Mouse (Mus musculus) right cerebral cortex, adult 2 months (tissue): ENCODE measurements at regions not wholly inside any gene's neighbourhood (a gene's known extent, or its start where the extent isn't known, plus 50 kb on each side); places are given as distances from the start of the nearest gene placed in this dataset.

Experiments used
- DNase-seq, 2 experiments: peaks; one replicate each; pipeline ENCODE4 v3.0.0; 2021 to 2022; ENCODE audit warnings: low spot score in 2 of 2

- no peak for DNase-seq
These were observed 63.9 kb upstream of the Cxcl12 start for GRCm38 (mm10) chr6:117104463-117104862.

GRCm38 (mm10) chr6:117105182-117105589, 63.1 kb upstream of the Cxcl12 start:
- DNase-seq = no peak

GRCm38 (mm10) chr6:117110291-117110690, 58.0 kb upstream of the Cxcl12 start:
- DNase-seq = no peak

GRCm38 (mm10) chr6:117114859-117115258, 53.5 kb upstream of the Cxcl12 start:
- DNase-seq = no peak

- no peak for DNase-seq
These were observed 50.3 kb upstream of the Cxcl12 start for GRCm38 (mm10) chr6:117118081-117118480.
